Mouse (Mus musculus): ENCODE data around the gene Actrt2. TPM values are rescaled to one million over a fixed set of nuclear protein-coding genes. Genes with fewer than 3 reads are reported as not detected.

The Actrt2 gene
- polyA plus RNA-seq, 1 experiment from 2014 or later: not detected

DNA sequence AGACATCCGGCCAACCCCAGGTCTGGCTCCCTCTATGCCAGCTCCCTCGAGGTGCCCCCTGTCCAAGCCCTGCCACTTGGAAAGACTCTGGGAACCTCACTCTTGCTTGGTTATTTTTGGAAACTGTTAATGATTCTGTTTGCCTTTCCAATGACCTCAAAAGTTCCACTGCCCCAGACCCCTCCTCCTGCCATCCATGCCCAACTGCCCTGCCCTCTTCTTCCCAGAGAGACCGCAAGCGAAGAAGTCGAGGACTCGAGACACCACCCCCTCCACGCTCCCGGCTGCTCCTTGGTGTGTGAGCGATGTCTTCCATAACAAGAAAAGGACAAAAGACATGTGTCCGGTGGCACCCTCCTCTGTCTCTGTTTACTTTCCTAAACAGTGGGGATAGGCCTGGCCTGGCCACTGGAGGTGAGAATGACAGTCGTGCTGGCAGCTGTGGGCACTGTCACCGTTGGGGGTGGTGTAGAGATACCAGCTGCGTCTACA is 33.3 kb upstream of the Actrt2 start:
- Histone ChIP-seq H3K27ac (no peak overlapping the region), H3K4me3 (no peak overlapping the region), H3K36me3 (no peaks in the 10 kb centered on the region), H3K4me2 (no peak overlapping the region), H3K9ac (no peak overlapping the region), H3K9me3 (no peaks in the 10 kb centered on the region), H3K27me3 (peaks cover 16% of the 10 kb centered on the region; the same call in 1 of the 2 replicates), H3K4me1 (replicated peaks) (peaks cover 8% of the 10 kb centered on the region)
- WGBS: 82% methylated on average over 13 of the region's 13 CpGs
- ATAC-seq (ENCODE audit: low FRiP score): no peak

- no peak overlapping the region for H3K9ac ChIP-seq
- no peak overlapping the region for H3K4me3 ChIP-seq
- 93% methylated on average over 6 of the region's 6 CpGs for WGBS
- H3K27me3 ChIP-seq: 0 out of 2 replicates have a peak, but pooled peaks cover 11% of the 10 kb centered on the region
- H3K9me3 ChIP-seq: no peaks in the 10 kb centered on the region
- no peak overlapping the region for H3K27ac ChIP-seq
- H3K4me2 ChIP-seq: no peak overlapping the region
- peaks cover 8% of the 10 kb centered on the region for H3K4me1 ChIP-seq (replicated peaks)
- ATAC-seq (ENCODE audit: low FRiP score): no peak
- H3K36me3 ChIP-seq: no peaks in the 10 kb centered on the region
These were observed 32.8 kb upstream of the Actrt2 start for GRCm38 (mm10) chr4:154700436-154700835.

GRCm38 (mm10) chr4:154699236-154699635 is 31.6 kb upstream of the Actrt2 start:
- Histone ChIP-seq H3K4me2 (no peak overlapping the region), H3K27ac (no peak overlapping the region), H3K27me3 (no peaks in the 10 kb centered on the region), H3K4me1 (replicated peaks) (peaks cover 8% of the 10 kb centered on the region), H3K4me3 (no peak overlapping the region), H3K36me3 (no peaks in the 10 kb centered on the region), H3K9me3 (no peaks in the 10 kb centered on the region), H3K9ac (no peak overlapping the region)
- no peak for ATAC-seq (ENCODE audit: low FRiP score)
- WGBS: 92% methylated on average over 8 of the region's 8 CpGs

DNA sequence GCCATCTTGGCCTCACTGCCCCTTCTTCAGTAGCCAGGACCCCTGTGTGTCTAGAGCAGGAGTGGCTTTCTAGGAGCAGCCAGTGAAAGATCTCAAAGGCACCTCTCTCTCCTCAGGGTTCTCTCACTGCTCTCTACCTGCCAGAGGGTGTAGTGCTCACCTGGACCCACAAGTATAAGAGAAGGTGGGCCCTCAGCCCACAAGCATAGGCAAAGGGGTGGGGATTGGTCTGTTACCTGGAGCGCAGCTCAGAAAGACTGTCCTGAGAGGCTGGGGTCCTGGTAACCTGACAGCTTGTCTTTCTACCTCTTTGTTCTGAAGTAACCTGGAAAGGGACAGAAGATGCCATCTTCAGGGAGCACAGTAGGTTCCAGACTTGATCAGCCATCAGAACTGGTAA is 31.0 kb upstream of the Actrt2 start:
- no peak overlapping the region for H3K4me2 ChIP-seq
- H3K4me3 ChIP-seq: no peak overlapping the region
- no peak overlapping the region; the same call in 1 of the 2 replicates for H3K9ac ChIP-seq
- H3K9me3 ChIP-seq: no peaks in the 10 kb centered on the region
- 100% methylated on average over 1 of the region's 1 CpGs for WGBS
- no peaks in the 10 kb centered on the region for H3K36me3 ChIP-seq
- ATAC-seq (ENCODE audit: low FRiP score): no peak
- H3K27ac ChIP-seq: no peak overlapping the region
- H3K4me1 ChIP-seq (replicated peaks): peaks cover 8% of the 10 kb centered on the region
- H3K27me3 ChIP-seq: no peaks in the 10 kb centered on the region

GRCm38 (mm10) chr4:154698021-154698590 is 30.4 kb upstream of the Actrt2 start:
- no peaks in the 10 kb centered on the region for H3K27me3 ChIP-seq
- H3K36me3 ChIP-seq: no peaks in the 10 kb centered on the region
- peaks cover 8% of the 10 kb centered on the region for H3K4me1 ChIP-seq (replicated peaks)
- H3K4me3 ChIP-seq: no peak overlapping the region
- no peak for ATAC-seq (ENCODE audit: low FRiP score)
- H3K4me2 ChIP-seq: no peak overlapping the region
- WGBS: 66% methylated on average over 16 of the region's 16 CpGs
- no peaks in the 10 kb centered on the region for H3K9me3 ChIP-seq
- H3K9ac ChIP-seq: no peak overlapping the region; the same call in 1 of the 2 replicates
- no peak overlapping the region for H3K27ac ChIP-seq

DNA sequence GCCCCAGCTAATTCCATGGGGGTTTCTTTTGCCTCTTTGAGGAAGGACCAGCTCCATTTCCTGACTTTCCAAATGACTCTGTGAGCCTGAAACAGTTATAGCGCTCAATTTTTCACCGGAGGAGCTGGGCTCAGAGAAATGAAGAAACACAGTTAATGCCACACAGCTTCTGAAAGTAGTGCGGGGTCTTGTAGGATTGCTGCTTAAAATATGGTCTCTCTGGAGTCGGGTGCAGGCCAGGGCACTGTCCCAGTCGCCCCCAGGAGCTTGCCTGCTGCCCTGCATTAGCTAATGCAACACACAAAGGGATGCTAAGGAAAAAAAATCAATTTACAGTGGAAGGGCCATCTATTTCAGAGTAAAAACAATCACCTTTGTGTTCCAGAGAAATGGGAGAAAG is 29.8 kb upstream of the Actrt2 start:
- H3K4me2 ChIP-seq: no peak overlapping the region
- H3K36me3 ChIP-seq: no peaks in the 10 kb centered on the region
- 77% methylated on average over 5 of the region's 5 CpGs for WGBS
- no peaks in the 10 kb centered on the region for H3K27me3 ChIP-seq
- H3K27ac ChIP-seq: no peak overlapping the region
- no peak for ATAC-seq (ENCODE audit: low FRiP score)
- H3K4me1 ChIP-seq (replicated peaks): peaks cover 8% of the 10 kb centered on the region
- H3K4me3 ChIP-seq: no peak overlapping the region
- no peak overlapping the region for H3K9ac ChIP-seq
- no peaks in the 10 kb centered on the region for H3K9me3 ChIP-seq

DNA sequence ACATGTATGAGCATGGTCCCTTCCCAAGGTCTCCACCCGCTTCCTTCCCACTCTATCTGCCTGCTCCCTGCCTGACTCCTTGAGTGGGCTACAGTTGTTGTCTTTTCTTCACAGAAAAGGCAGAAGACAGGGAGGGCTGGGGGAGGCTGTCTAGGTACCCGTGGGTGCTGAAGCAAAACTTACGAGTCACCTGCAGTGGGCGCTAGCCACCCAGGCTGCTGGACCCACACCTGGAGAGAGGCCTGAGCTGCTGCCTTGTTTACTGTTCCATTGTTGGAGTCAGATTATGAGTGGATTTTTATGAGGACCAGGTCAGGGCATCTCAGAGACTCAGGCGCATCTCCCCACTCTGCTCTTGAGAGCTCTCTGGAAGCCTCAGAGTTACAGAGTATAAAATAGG is 28.9 kb upstream of the Actrt2 start:
- ATAC-seq (ENCODE audit: low FRiP score): no peak
- no peak overlapping the region for H3K4me2 ChIP-seq
- H3K27ac ChIP-seq: no peak overlapping the region
- H3K9me3 ChIP-seq: no peaks in the 10 kb centered on the region
- WGBS: 76% methylated on average over 5 of the region's 5 CpGs
- H3K27me3 ChIP-seq: no peaks in the 10 kb centered on the region
- no peak overlapping the region for H3K4me3 ChIP-seq
- no peak overlapping the region for H3K9ac ChIP-seq
- H3K4me1 ChIP-seq (replicated peaks): peaks cover 8% of the 10 kb centered on the region
- no peaks in the 10 kb centered on the region for H3K36me3 ChIP-seq

GRCm38 (mm10) chr4:154696146-154696545 is 28.5 kb upstream of the Actrt2 start:
- ATAC-seq (ENCODE audit: low FRiP score): no peak
- Histone ChIP-seq H3K36me3 (no peaks in the 10 kb centered on the region), H3K4me3 (no peak overlapping the region), H3K4me1 (replicated peaks) (peaks cover 8% of the 10 kb centered on the region), H3K4me2 (no peak overlapping the region), H3K9me3 (no peaks in the 10 kb centered on the region), H3K27ac (no peak overlapping the region), H3K27me3 (no peaks in the 10 kb centered on the region), H3K9ac (no peak overlapping the region)
- 22% methylated on average over 4 of the region's 4 CpGs for WGBS

GRCm38 (mm10) chr4:154694361-154694760 is 26.7 kb upstream of the Actrt2 start:
- Histone ChIP-seq H3K36me3 (no peaks in the 10 kb centered on the region), H3K27ac (no peak overlapping the region), H3K27me3 (0 out of 2 replicates have a peak, but pooled peaks cover 4% of the 10 kb centered on the region), H3K4me3 (no peak overlapping the region), H3K4me2 (no peak overlapping the region), H3K9me3 (no peaks in the 10 kb centered on the region), H3K4me1 (replicated peaks) (peaks cover 8% of the 10 kb centered on the region), H3K9ac (no peak overlapping the region)
- 94% methylated on average over 5 of the region's 5 CpGs for WGBS
- ATAC-seq (ENCODE audit: low FRiP score): no peak

GRCm38 (mm10) chr4:154693348-154694015 is 25.8 kb upstream of the Actrt2 start:
- H3K9ac ChIP-seq: no peak overlapping the region
- H3K4me1 ChIP-seq (replicated peaks): peaks cover 8% of the 10 kb centered on the region
- WGBS: 77% methylated on average over 20 of the region's 20 CpGs
- no peak overlapping the region for H3K4me2 ChIP-seq
- no peaks in the 10 kb centered on the region for H3K36me3 ChIP-seq
- H3K27ac ChIP-seq: no peak overlapping the region
- H3K27me3 ChIP-seq: peaks cover 4% of the 10 kb centered on the region; the same call in 1 of the 2 replicates
- no peaks in the 10 kb centered on the region for H3K9me3 ChIP-seq
- no peak for ATAC-seq (ENCODE audit: low FRiP score)
- H3K4me3 ChIP-seq: no peak overlapping the region

- 83% methylated on average over 5 of the region's 5 CpGs for WGBS
- H3K27me3 ChIP-seq: peaks cover 34% of the 10 kb centered on the region
- H3K9me3 ChIP-seq: no peaks in the 10 kb centered on the region
- ATAC-seq (ENCODE audit: low FRiP score): no peak
- H3K4me1 ChIP-seq (replicated peaks): no peaks in the 10 kb centered on the region
- no peak overlapping the region for H3K4me3 ChIP-seq
- no peak overlapping the region for H3K9ac ChIP-seq
- no peak overlapping the region for H3K4me2 ChIP-seq
- H3K27ac ChIP-seq: no peak overlapping the region
- no peaks in the 10 kb centered on the region for H3K36me3 ChIP-seq
These were observed 15.5 kb upstream of the Actrt2 start for GRCm38 (mm10) chr4:154683068-154683752.

DNA sequence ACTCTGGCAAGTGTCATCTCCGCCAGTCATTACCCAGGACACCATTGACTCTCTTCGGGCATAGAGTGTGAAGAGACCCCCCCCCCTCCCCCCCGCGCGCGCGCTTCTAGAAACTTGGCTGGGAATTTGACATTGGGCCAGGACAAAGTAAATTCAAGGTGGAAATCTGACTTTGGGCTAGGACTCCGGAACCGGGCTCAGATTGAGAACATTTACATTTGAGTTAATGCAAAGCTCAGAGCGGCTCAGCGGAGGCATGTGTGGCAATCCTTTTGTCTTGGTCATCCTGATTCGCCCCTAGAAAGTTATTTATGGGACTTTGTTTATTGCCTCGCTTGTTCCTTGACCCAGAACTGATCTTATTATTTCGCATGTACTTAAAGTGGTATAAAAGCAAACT is 14.6 kb upstream of the Actrt2 start:
- Histone ChIP-seq H3K9me3 (no peaks in the 10 kb centered on the region), H3K27ac (no peak overlapping the region), H3K4me2 (no peak overlapping the region), H3K27me3 (peaks cover 36% of the 10 kb centered on the region), H3K36me3 (no peaks in the 10 kb centered on the region), H3K4me3 (no peak overlapping the region), H3K4me1 (replicated peaks) (no peaks in the 10 kb centered on the region), H3K9ac (no peak overlapping the region)
- WGBS: 33% methylated on average over 14 of the region's 14 CpGs
- ATAC-seq (ENCODE audit: low FRiP score): no peak

Measured in hindbrain, embryonic 13.5 days (tissue).